Mouse (Mus musculus) thymus, postnatal 14 days (tissue): ENCODE measurements at regions not wholly inside any gene's neighbourhood (a gene's known extent, or its start where the extent isn't known, plus 50 kb on each side); places are given as distances from the start of the nearest gene placed in this dataset.

ENCODE experiments used
- DNase-seq: peaks from one replicate; pipeline ENCODE4 v3.0.0; 2021

DNA sequence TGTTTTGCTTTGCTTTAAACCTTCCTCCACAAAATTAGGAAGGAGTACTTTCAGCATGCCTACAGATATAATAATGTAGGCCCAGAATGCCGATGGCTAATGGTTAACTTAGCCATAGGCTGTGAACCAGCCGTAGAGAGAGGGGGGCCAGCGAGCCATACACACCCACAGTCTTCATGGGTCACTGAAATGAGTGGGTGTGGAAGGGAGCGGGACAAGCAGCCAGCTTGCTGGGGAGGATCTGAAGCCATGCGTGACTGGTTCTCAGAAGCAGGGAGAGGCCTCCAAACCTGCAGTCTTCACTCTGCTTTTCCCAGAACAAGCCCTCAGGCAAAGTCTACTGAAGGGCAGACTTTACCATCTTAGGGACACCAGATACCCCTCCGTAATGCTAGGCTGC lies 50.8 kb upstream of the Ptpn13 start:
- DNase-seq = no peak

DNA sequence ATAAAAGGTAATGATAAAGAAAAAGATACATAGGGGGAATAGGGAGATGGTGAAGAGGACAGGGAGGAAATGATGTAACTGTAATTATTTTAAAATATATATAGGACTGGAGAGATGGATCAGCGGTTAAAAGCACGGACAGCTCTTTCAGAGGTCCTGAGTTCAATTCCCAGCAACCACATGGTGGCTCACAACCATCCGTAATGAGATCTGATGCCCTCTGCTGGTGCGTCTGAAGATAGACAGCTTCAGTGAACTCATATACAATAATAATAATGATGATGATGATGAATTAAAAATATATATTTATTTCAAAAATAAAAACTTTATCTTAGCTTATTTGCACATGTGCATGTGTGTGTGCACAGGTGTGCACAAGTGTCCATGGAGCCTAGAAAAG lies 51.9 kb upstream of the Ptpn13 start:
- no peak for DNase-seq

DNA sequence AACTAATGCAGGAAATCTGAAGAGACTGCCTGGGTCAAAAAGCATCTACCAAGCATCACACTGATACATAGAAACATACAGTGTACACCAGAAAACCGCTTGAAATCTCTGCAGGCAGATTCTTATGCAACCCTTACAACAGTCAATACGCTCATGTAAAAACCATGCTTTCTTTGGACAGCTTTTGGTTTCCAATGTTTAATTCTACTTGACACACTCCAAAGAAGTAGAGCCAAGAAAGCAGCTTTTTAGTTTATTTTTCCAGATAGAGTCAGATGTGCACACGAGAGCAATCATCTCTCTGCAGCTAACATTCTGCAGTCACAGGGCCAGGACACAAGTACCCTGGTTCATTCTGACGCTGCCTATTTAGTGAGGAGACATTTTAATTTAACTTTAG lies 54.5 kb upstream of the Ptpn13 start:
- DNase-seq = no peak

DNA sequence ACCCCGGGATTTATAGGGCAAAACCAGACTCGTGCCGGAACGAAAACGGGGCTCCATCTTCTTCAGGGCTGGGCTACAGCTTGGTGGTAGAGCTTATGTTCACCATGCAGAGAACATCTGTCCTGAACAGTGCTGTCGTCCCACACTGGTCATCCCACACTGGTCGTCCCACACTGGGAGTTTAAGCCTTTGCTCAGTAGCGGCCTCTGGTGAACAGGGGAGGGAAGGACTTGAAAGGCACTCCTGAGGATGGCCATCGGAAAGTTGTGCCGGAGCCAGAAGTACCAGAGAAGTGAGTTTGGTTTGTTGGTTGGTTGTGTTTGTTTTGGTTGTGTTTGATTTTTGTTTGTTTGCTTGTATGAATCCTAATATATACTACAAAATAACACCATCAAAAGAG lies 56.0 kb upstream of the Ptpn13 start:
- no peak for DNase-seq

DNA sequence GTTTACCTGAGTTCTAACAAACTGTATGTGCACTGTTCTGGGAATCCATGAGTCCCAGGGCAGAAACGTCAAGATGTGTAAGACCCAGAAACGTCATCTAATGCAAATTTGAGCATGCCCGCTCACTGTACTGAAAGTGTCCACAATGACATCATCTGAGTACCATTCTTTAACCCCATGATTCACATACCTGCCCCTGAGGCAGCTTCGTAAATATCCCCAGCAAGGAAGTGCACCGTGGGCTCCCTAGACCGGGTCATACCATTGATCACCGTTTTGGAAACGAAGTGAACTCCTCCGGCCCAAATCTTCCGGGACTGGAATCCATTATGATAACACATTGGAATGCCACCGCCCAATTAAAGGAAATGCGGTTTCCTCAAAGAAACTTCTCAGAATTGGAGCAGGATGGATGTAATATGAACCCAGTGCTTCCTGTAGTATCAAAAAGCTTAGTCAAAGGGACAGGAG lies 57.8 kb upstream of the Ptpn13 start:
- no peak for DNase-seq

DNA sequence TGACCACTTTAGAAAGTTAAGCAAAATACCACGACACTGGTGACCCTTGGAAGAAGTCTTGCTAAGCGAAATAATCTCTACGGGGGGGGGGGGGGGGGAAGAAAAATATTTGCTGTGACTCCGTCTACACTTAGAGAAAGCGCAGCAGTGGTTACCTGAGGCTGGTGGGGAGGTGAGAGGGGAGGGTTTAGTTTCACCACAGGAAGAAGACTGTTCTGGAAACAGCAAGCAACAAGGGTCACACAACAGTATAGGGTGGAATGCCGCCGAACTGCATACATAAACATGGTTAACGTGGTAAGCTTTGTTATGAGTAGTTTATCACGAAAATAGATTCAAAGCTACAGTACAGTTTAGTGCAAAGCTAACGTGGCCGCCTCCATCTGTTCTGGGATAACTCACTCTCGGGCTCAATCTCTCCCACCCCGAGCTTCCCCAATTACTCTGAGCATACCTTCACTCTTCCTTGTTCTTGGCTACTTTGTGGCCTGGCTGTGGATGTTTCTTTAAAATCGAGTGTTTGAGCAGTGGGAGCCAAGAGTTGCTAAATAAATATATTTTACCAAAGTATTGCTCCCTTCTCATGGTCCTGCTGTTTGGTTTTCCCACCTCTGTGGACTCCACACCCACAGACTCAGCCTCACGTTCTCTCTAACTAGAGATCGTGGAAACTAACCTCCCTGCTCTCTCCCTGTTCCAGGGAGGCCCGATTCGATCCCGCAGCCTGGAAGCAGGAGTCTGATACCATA lies 59.1 kb upstream of the Ptpn13 start:
- DNase-seq = no peak

DNA sequence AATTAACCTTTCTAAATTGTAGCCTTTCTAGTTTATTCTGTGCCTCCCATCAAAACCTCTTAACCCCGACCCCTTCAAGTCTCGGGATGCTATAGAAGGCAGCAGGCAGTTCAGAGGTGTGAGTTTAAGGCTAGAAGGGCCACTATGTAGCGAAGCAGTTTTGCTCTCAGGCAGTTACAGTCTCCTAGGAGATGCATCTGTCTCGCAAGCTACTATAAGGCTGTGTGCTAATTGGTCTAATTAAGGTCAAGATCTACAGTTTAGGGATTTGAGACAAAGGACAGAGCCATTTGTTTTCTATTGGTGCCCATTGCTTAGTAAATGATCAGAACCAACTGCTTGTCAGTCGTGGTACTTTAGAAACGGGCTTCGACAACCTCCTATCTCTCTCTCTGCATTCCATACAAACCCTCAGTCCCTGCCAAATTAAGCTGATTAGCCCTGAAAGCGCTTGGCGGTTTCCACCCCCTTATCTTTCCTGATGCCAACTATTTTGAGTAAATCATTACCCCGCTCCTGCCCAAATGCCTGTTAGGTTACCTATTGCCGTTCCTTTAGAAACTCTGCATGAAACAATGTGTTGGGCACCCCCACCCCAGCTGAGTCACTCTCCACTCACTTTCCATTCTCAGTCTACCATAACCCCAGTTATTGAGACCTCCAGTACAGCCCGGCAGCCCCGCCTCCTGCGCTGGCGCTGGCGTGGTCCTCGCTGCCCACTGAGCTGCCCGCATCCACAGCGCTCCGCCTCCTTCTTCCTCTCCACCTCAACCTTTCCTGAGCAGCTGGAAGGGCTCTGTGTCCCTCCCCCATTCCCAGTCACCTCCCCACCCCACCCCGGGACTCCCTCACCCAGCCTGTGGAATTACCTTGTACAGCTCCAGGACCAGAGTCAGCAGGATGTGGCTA lies 59.9 kb upstream of the Ptpn13 start:
- no peak for DNase-seq

DNA sequence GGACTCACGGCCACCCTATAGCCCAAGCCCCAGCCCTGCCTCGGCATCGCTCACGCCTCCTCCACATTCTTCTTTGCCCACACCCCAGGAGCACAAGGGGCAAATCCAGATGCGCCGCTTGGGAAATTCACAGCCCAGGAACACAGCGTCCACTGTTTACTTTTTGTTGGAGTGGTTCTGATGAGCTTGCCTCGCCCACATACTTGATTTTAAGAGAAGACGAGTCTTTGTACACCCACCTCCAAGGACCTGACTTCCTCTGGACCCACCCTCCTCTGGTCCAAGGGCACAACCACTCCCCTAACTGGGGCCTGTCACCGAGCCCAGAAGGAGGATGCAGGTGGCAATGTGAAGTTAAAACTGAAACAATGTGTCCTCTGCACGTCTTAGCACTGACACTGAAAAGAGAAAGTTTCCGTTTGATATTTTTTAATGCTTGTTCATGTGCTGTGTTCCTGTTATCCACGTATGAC lies 64.2 kb upstream of the Ptpn13 start:
- peak; percentile 75 for DNase-seq

DNA sequence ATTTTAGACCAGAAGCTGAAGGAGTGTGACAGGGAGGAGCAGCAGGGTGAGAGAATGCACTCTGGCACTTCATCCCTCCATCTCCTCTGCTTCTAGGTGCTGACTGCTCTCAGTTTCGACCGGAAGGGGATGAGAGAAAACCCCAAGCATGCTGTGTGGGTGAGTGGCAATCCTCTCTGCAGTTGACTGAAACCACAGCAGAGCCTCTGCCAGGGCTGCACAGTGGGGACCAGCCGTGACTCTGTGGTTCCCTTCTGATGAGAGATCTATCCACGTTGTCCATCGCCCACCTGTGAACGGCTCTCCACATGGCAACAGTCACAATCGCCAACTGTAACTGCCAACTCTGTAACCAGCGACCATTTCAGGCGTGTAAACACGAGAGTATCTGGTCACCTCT lies 64.6 kb upstream of the Ptpn13 start:
- peak; percentile 68 for DNase-seq

DNA sequence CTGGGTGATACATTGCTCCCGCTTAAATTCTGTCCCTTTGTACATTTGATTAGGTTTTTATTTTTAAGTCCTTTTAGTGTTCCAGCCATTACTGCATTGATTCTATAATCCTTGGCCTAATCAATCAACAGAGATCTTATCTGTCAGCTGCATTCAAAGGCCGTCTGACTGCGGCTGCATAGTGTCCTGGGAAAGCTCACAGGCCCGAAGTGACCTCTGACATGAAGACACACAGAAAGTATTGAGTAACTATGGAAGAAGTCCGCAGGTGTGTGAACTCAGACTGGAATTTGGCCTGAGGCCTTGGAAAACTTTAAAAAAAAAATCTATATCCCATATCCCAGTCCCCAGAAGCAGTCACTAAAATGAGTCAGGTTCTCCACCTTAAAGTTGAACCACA lies 67.4 kb upstream of the Ptpn13 start:
- no peak for DNase-seq

DNA sequence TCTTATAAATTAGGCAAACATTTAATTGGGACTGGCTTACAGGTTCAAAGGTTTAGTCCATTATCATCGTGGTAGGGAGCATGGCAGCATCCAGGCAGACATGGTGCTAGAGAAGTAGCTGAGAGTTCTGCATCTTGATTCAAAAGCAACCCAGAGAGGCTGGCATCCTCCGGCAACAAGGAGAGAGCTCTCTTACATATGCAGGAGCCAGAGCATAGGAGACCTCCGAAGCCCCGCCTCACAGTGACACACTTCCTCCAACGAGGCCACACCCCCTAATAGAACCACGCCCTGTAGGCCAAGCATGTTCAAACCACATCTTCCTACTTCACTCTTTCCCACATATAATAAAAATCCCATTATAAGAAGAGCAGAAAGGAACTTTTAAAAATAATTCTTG lies 68.5 kb upstream of the Ptpn13 start:
- no peak for DNase-seq

DNA sequence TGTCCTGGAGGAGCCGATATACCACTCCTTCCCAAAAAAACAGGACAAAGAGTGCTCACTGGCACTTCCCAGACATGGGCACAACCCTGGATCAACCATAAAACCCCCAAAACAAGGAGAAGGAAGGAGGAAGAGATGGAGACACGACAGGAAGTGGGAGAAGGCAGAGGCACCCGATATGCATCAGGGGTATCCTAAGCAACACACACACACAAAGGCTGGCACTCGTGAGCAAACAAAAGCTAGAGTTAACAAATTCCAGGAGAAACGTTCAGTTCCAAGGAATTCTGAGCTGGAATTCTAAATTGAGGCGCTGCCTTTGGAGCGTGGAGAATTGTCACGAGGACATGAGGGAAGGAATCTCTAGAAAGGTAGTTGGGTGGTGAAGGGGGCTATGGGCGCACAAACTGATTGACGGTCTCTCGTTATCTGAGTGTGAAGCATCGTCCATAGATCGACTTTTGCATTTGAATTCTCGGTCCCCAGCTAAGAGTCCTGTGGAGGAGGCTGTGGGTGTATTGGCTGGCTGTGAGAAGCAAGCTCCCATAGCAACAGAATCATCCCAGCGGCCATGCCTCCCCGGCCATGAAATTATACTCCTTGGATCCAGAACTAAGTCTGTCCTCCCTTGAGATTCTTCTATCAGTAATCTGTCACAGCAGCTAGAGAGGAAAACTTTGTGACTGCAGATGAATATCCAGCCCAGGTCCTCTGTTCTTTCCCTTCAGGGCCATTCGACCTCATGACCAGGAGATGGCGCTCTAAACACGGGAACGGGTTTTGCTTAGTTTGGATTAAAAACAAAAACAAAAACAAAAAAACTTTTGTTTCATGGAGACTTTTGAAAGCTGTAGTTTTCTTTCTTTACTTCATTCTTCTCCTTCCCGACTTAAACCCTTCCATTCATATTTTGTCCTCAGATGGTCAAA lies 69.4 kb upstream of the Ptpn13 start:
- peak; percentile 67 for DNase-seq

DNA sequence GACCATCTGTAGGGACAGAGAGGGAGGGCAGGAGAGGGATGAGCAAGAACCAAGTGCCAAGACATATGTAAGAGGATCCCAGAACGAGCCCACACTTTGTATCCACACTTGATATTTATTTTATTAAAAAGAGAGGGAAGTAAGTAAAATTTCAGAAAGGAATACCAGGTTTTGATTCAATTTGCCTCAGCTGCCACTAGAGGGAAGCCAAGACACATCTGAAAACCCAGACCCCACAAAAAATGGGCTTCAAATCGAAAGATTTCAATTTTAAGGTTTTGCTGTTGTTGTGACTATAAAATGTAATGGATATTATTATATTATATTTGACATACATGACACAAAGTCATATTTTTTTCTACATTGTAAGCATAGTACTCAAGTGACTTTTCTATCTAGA lies 81.1 kb upstream of the Ptpn13 start:
- DNase-seq = no peak

DNA sequence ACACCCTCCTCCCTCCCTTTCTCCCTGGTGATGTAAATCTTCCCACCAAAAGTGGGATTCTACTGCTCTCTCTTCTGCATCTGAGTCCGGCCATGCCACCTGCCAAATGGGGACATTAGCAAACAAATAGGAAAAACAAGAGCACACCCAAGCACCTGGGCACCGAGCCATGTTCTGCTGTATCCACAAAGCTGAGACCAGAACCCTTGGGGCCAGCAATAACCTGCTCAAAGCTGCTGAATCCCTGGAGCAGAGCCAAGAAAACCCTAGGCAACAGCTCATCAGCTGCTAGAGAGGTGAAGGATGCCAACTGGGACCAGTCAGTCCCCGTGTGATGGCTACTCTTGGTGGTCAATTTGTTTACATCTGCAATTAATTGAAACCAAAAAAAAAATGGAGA lies 83.5 kb upstream of the Ptpn13 start:
- no peak for DNase-seq

DNA sequence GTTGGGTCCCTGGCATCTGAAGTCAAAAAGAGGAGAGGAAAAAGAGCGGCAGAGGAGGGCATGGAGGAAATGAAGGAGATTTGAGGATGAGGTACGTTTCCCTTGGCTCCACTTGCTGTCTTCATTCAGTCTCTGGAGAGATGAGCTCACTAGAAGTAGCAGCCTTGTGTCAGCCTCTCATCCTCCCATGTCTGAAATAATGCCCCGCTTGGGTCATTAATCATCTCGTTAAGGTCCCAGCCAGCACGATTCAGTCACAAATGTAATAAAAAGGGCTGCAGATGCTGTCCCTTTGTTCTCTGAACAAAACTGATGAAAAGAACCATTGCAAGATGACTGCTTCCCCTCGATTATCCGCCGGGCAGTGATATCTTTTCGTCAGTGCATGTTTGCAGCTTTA lies 84.4 kb upstream of the Ptpn13 start:
- DNase-seq = no peak

DNA sequence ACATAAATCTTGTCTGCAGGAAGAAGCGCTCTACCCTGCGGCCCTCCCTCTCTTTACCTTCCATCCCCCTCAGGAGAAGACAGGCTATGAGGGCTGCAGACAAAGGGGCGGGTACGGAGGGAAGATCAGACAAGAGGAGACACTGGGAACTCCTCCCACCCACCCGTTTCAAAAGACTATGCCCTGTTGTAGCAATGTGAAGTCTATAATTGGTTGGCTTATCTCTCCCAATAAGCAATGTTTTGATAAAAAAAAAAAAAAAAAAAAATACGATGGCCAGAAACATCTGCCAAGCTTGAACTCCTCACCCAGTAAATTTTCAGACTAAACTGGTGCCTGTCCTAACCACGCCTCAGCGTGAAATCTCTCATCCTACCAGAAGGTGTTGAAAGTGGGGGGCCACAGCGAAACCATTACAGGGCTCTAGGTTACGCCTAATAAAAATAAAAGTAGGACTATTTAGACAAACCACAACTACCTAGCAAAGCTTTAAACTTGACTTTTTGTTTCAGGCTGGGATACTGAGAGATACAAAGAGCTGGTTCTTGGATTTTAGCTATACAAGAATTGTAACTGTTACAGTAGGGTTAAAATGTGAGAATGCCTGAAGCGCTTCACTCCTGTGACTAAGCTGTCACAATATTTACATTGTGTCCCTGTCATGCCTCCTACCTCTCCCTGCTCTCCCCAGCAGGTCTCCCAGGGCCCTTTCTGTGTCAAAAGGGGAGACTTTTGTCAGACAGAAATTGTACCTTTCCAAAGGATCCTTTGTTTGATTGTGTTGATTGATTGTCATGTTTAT lies 88.1 kb upstream of the Ptpn13 start:
- no peak for DNase-seq

DNA sequence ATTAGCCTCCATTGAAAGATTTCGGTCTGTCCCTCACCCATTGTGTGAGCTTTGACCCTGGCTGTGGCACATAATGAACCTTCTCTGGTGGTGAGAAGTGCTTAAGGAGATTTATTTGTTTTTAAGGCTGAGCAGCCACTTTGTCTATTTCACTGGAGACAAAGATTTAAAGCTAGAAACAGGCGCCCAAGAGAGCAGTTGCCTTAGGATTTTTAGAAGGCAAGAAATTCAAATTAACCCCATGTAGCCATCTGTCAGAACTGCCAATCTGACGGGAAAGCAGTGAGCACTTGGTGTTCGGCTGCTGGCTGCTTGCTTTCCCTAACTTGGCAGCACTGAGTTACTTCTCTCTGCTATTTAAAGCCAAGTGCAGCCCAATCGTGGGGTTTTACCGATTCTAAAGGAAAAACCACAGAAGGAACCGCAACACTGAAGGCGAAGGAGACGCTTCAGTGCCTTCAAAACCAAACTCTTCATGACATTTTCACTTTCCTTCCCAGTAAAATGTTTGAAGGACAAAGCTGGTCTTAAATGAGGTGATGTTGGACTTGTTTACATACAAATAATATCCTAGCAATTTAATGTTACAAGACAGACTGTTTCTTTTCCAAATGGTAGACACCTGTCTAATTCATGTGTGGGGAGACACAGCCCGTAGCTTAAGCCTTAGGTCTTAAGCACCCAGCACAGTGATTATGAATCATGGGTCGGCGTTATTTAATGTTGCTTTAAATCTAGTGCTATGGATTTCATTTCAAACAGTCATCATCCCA lies 88.9 kb upstream of the Ptpn13 start:
- DNase-seq = no peak

DNA sequence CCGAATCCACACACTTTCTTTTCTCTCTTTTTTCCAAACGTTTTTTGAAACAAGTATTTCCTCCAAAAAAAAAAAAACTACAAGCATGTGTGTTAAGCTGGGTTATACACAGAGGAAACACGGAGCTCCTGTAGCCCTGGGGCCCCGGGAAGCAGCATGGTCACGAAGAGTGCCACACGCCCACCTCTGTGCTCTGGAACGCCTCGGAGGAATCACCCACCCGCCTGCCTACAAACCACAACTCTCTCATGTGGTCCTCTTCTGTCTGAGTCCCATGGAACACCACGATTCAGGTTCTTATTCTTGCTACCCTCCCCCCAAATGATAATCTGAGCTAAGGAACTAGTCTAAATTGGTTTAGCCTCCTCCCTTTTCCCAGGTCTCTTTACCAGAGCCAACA lies 98.6 kb upstream of the Ptpn13 start:
- peak; percentile 29 for DNase-seq

DNA sequence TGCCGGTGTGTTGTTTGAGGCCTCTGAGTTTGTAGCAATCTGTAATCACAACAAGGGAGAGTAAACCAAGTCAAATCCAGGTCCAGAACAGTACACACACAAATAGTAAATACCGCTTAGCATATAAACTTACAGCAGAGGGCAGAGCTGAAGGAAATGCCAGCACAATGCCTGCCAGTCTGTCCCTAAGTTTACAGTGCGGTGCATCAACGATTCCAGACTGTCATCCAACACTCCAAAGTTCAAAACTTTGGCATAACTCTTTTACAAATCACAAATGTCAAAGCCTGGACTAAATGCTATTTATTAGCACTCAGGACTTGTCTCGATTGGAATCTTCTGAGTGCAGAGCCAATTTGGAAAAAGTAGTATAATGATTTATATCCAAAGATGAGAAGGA lies 104.7 kb upstream of the Ptpn13 start:
- no peak for DNase-seq

DNA sequence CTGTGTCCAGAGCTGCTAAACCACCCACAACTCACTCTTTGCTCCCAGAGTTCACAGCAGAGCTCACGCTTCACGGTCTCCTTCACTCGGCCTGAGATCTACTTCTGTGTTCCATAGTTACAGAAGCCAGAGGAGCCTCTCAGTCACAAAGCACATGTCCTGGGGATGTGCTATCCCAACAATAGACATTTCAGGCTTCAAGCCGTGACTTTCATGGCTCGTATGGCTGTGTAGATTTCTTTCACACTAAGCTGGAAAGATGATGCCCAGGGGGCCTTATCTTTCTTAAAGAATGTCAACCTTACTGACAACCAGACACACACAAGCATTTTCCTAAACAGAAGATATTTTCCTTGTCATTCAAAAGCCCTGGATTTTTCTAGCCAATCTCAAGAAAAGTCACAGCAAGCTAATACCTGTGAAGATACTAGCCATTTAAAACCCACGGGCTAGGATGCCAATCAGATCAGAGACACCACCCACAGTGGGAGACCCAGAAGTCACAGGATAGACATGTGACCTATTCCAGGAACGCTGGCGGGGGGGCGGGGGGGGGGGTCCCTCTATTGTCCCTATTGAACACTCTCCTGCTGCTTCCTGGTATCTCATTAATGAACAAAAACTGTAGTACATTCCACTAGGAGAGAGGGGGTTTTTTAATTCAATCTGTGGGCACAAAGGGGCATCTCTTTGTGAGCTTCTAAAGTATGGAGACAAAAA lies 98.8 kb upstream of the Mapk10 start:
- DNase-seq = no peak
